12 mouse cellular contexts compared by ENCODE assay signal in the genomic region with DNA sequence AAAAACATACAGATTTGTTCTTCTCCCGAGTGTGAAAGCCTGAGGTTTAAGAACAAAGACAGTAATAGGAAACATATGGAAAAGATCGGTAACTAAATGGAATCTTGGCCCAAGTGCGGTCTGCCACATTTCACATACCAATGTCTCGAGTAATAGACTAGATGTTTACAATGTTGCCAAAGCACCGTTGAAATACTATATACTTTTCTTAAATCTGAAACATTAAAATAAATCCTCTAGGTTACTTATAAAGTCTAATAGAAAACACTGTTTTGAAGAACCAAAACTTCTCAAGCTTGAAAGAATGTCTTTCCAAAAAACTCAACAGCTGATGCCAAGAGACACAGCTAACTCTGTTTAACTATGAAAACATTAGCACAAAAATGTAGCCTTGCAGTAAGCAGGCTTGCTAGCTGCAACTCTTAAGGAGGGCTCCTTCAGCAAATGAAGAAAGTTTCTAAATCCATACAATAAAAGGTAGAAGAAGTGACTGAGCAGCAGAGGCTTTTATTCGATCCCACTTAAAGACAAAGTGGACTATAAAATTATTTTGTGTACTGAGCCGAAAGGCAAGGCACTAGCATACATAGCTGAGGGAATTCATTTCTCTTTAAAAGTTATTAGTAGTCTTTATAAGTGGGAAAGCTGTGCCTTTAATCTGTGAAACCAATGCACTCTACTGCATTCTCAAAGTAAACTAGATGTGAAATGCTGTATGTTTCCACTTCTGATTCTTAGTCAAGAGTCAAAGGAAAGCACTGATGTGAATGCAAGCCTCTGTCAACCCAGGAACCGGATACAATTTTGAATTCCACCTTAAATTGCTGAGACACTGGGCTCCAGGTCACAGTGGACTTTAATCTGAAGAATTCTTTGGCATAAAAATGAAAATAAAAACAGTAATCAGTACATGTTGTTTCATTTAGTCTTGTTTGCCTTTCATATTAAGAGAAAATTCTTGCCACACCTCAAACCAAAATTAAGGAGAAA. TPM values are rescaled to one million over a fixed set of nuclear protein-coding genes. Genes with fewer than 3 reads are reported as not detected.
A peak's percentile ranks its signal among the peaks of the same experiment; 100 is the strongest.
DNase-seq lines count a peak whose midpoint lies in the region; ATAC-seq and TF ChIP-seq lines count a peak whose summit lies in the region.
"Had no signal": no experiment of that assay in that cellular context is flagged by ENCODE, and none has a peak within 500 bp of the region (broad histone marks: within the 10 kb centered on the region; RNA-seq: fewer than 3 reads in every experiment).

A gene (plus strand): TSS at position 922 of the 990 bp plus-strand sequence.

- H3K36me3 ChIP-seq in embryonic facial prominence, embryonic 10.5 days (replicated peaks) = no peaks in the 10 kb centered on the region
- H3K36me3 ChIP-seq in intestine, embryonic 16.5 days (ENCODE audit: control insufficient read depth, insufficient read depth, low read length) = no peaks in the 10 kb centered on the region
- H3K36me3 ChIP-seq in stomach, embryonic 14.5 days (ENCODE audit: control insufficient read depth, insufficient read depth, low read length) = no peaks in the 10 kb centered on the region
- H3K36me3 ChIP-seq: neural tube, embryonic 13.5 days had no signal

- H3K9ac ChIP-seq in intestine, embryonic 16.5 days (ENCODE audit: low read depth, low read length) = no peak within 1 kb of the TSS
- H3K9ac ChIP-seq in stomach, embryonic 14.5 days (replicated peaks; ENCODE audit: low read depth, low read length) = peak within 1 kb of the TSS; percentile 31; the same call in 1 of the 2 replicates
- H3K9ac ChIP-seq: liver, embryonic 14.5 days; neural tube, embryonic 13.5 days had no signal

- peaks cover 18% of the 10 kb centered on the region; the same call in 1 of the 2 replicates for H3K4me1 ChIP-seq in embryonic facial prominence, embryonic 10.5 days
- H3K4me1 ChIP-seq in intestine, embryonic 16.5 days (ENCODE audit: control insufficient read depth, insufficient read depth, low read length) = no peaks in the 10 kb centered on the region
- 0 out of 2 replicates have a peak, but pooled peaks cover 2% of the 10 kb centered on the region for H3K4me1 ChIP-seq in stomach, embryonic 14.5 days (ENCODE audit: control insufficient read depth, insufficient read depth, low read length)
- H3K4me1 ChIP-seq: neural tube, embryonic 13.5 days had no signal

- WGBS in embryonic facial prominence, embryonic 10.5 days = 48% methylated on average over 8 of the region's 8 CpGs
- 44% methylated on average over 8 of the region's 8 CpGs for WGBS in intestine, embryonic 16.5 days
- WGBS in stomach, embryonic 14.5 days = 34% methylated on average over 8 of the region's 8 CpGs

- no peaks in the 10 kb centered on the region for H3K9me3 ChIP-seq in embryonic facial prominence, embryonic 10.5 days
- H3K9me3 ChIP-seq in intestine, embryonic 16.5 days (ENCODE audit: control insufficient read depth, low read length) = no peaks in the 10 kb centered on the region
- H3K9me3 ChIP-seq in stomach, embryonic 14.5 days (ENCODE audit: control insufficient read depth, low read depth, low read length) = no peaks in the 10 kb centered on the region
- H3K9me3 ChIP-seq: neural tube, embryonic 13.5 days had no signal

- TF ChIP-seq CTCF in layer of hippocampus, adult 2 months (conservative IDR thresholded peaks at IDR 0.05) = no peak

- no peak within 1 kb of the TSS for H3K4me3 ChIP-seq in layer of hippocampus, adult 2 months
- H3K4me3 ChIP-seq in embryonic facial prominence, embryonic 10.5 days = no peak within 1 kb of the TSS
- H3K4me3 ChIP-seq in intestine, embryonic 16.5 days (ENCODE audit: low read length) = no peak within 1 kb of the TSS
- H3K4me3 ChIP-seq in stomach, embryonic 14.5 days (ENCODE audit: low read depth, low read length) = no peak within 1 kb of the TSS
- H3K4me3 ChIP-seq: neural tube, embryonic 13.5 days had no signal

- no peak for DNase-seq in layer of hippocampus, adult 2 months (ENCODE audit: low spot score in 2 of 2)
- DNase-seq in layer of hippocampus, postnatal 10 days (ENCODE audit: low spot score in 2 of 2) = no peak
- DNase-seq in embryonic facial prominence, embryonic 10.5 days (ENCODE audit: low spot score) = no peak
- DNase-seq in cerebellum, adult 11-12 months = no peak
- no peak for DNase-seq in B cell, adult 2 months
- DNase-seq: gastrocnemius, postnatal 25 days; thymus, adult 18-20 months had no signal

- ATAC-seq in intestine, embryonic 16.5 days = no peak; the same call in 1 of the 2 replicates
- ATAC-seq in stomach, embryonic 14.5 days (ENCODE audit: insufficient number of reproducible peaks, insufficient read depth, low FRiP score, low read depth) = peak; percentile 67; the same call in 1 of the 2 replicates
- ATAC-seq in CD4-positive, CD25-positive, alpha-beta regulatory T cell, adult 4 months = no peak

- no peak within 1 kb of the TSS; the same call in 1 of the 2 replicates for H3K4me2 ChIP-seq in intestine, embryonic 16.5 days (ENCODE audit: low read depth, low read length)
- H3K4me2 ChIP-seq in stomach, embryonic 14.5 days (replicated peaks; ENCODE audit: low read depth, low read length) = no peak within 1 kb of the TSS; the same call in 1 of the 2 replicates
- H3K4me2 ChIP-seq: neural tube, embryonic 13.5 days had no signal

- no peaks in the 10 kb centered on the region for H3K27me3 ChIP-seq in embryonic facial prominence, embryonic 10.5 days (replicated peaks; ENCODE audit: low read depth, poor library complexity, severe bottlenecking)
- no peaks in the 10 kb centered on the region for H3K27me3 ChIP-seq in intestine, embryonic 16.5 days (replicated peaks; ENCODE audit: control insufficient read depth, insufficient read depth, low read length)
- H3K27me3 ChIP-seq in stomach, embryonic 14.5 days (ENCODE audit: control insufficient read depth, insufficient read depth, low read length) = no peaks in the 10 kb centered on the region
- H3K27me3 ChIP-seq: neural tube, embryonic 13.5 days had no signal

- H3K27ac ChIP-seq in layer of hippocampus, adult 2 months = peak within 1 kb of the TSS; percentile 51; the same call in 1 of the 2 replicates
- H3K27ac ChIP-seq in embryonic facial prominence, embryonic 10.5 days (replicated peaks) = peak within 1 kb of the TSS; percentile 88
- H3K27ac ChIP-seq in intestine, embryonic 16.5 days (ENCODE audit: low read length) = peak within 1 kb of the TSS; percentile 46
- peak within 1 kb of the TSS; percentile 95 for H3K27ac ChIP-seq in stomach, embryonic 14.5 days (ENCODE audit: low read length)
- H3K27ac ChIP-seq: liver, embryonic 14.5 days; neural tube, embryonic 13.5 days had no signal

RNA-seq across cellular contexts. Expression of the gene that starts here (rescaled TPM):
- total RNA-seq in layer of hippocampus, adult 2 months (2021) = under 1 TPM; 0.31 to 0.59 TPM
- under 1 TPM; 0.66 to 0.85 TPM for total RNA-seq in layer of hippocampus, postnatal 10 days (2021)
- polyA plus RNA-seq in embryonic facial prominence, embryonic 10.5 days (2016; fragmentation: Nextera tagmentation; extraction: Ambion mirVana) = 1.2 TPM in 2 replicates
- 0.69 and 1.0 TPM in 2 replicates for polyA plus RNA-seq in intestine, embryonic 16.5 days (2015; fragmentation: Nextera tagmentation; extraction: Ambion mirVana)
- polyA plus RNA-seq in stomach, embryonic 14.5 days (2014; fragmentation: Nextera tagmentation; extraction: Ambion mirVana) = 1.3 and 1.4 TPM in 2 replicates
- polyA plus RNA-seq in CD4-positive, CD25-positive, alpha-beta regulatory T cell, adult 4 months (2017; shearing (Covaris generic)) = 1 to 10 TPM in 1 of 2 experiments, under 1 TPM in 1; 0.28 to 1.1 TPM
